9 mouse cellular contexts compared by ENCODE assay signal in the genomic region with DNA sequence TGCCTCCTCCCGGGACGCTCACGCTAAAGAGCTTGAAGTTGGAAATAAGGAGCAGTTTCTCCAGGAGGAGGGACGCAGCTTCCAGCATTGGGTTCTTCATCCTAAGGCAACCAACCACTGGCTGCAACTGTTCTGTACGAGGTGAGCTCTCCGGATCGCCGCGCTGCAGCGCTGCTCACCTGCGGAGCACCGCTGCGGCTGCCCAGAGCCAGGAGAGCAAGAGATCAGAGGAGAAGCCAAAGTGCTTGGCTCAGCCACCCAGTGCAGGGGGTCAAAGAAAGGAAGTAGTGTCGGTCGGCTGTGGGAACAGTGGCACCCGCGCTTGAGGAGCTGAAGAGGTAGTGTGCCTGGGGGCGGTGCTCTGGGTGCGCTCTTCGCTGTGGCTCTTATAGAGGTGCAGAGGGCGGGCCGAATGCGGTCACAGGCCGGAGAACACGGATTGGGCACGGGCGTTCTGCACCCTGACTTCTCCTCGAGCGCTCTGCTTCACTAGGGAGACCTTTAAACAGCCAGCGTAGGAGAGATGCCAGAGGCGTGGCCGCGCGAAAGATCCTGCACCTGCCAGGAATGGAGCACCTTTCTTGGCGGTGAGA. TPM values are rescaled to one million over a fixed set of nuclear protein-coding genes. Genes with fewer than 3 reads are reported as not detected.
DNase-seq lines count a peak whose midpoint lies in the region; ATAC-seq and TF ChIP-seq lines count a peak whose summit lies in the region.
"Had no signal": no experiment of that assay in that cellular context is flagged by ENCODE, and none has a peak within 500 bp of the region (broad histone marks: within the 10 kb centered on the region; RNA-seq: fewer than 3 reads in every experiment).

A gene (minus strand): TSS at position 361 of the 593 bp plus-strand sequence.

- H3K9me3 ChIP-seq in heart, embryonic 10.5 days: 0 out of 2 replicates have a peak, but pooled peaks cover 3% of the 10 kb centered on the region
- no peaks in the 10 kb centered on the region for H3K9me3 ChIP-seq in embryonic facial prominence, embryonic 11.5 days (replicated peaks; ENCODE audit: control insufficient read depth, low read length)
- H3K9me3 ChIP-seq in hindbrain, embryonic 13.5 days: no peaks in the 10 kb centered on the region
- no peaks in the 10 kb centered on the region for H3K9me3 ChIP-seq in limb, embryonic 14.5 days (ENCODE audit: control insufficient read depth, low read length)
- no peaks in the 10 kb centered on the region for H3K9me3 ChIP-seq in midbrain, embryonic 15.5 days

- H3K9ac ChIP-seq in embryonic facial prominence, embryonic 11.5 days (replicated peaks; ENCODE audit: low read length): no peak within 1 kb of the TSS
- H3K9ac ChIP-seq in hindbrain, embryonic 13.5 days: peak within 1 kb of the TSS; percentile 68
- H3K9ac ChIP-seq in limb, embryonic 14.5 days (ENCODE audit: low read depth, low read length, severe bottlenecking): no peak within 1 kb of the TSS
- peak within 1 kb of the TSS; percentile 44 for H3K9ac ChIP-seq in midbrain, embryonic 15.5 days

- DNase-seq in heart, embryonic 10.5 days (ENCODE audit: low spot score): no peak
- DNase-seq in heart, adult 11 months: no peak
- peak; percentile 27 for DNase-seq in embryonic facial prominence, embryonic 11.5 days (ENCODE audit: low spot score)
- DNase-seq in limb, embryonic 14.5 days (ENCODE audit: low spot score): no peak
- DNase-seq in urinary bladder, postnatal 4 days (ENCODE audit: low spot score in 2 of 2): no peak

- 1% methylated on average over 35 of the region's 35 CpGs for WGBS in heart, embryonic 10.5 days
- WGBS in embryonic facial prominence, embryonic 11.5 days: 1% methylated on average over 35 of the region's 35 CpGs
- under 1% methylated on average over 35 of the region's 35 CpGs for WGBS in hindbrain, embryonic 13.5 days
- WGBS in limb, embryonic 14.5 days: under 1% methylated on average over 35 of the region's 35 CpGs
- under 1% methylated on average over 35 of the region's 35 CpGs for WGBS in midbrain, embryonic 15.5 days

- H3K4me3 ChIP-seq in heart, embryonic 10.5 days: peak within 1 kb of the TSS; percentile 63
- H3K4me3 ChIP-seq in embryonic facial prominence, embryonic 11.5 days (ENCODE audit: low read depth, low read length): peak within 1 kb of the TSS; percentile 40
- peak within 1 kb of the TSS; percentile 53 for H3K4me3 ChIP-seq in hindbrain, embryonic 13.5 days
- peak within 1 kb of the TSS; percentile 40 for H3K4me3 ChIP-seq in limb, embryonic 14.5 days (replicated peaks; ENCODE audit: low read length)
- H3K4me3 ChIP-seq in midbrain, embryonic 15.5 days: peak within 1 kb of the TSS; percentile 55

- no peak within 1 kb of the TSS for H3K27ac ChIP-seq in heart, embryonic 10.5 days
- no peak within 1 kb of the TSS for H3K27ac ChIP-seq in embryonic facial prominence, embryonic 11.5 days (replicated peaks; ENCODE audit: low read depth, low read length)
- no peak within 1 kb of the TSS for H3K27ac ChIP-seq in hindbrain, embryonic 13.5 days
- no peak within 1 kb of the TSS for H3K27ac ChIP-seq in limb, embryonic 14.5 days (replicated peaks; ENCODE audit: low read depth, low read length)
- no peak within 1 kb of the TSS for H3K27ac ChIP-seq in midbrain, embryonic 15.5 days

- peaks cover 16% of the 10 kb centered on the region for H3K4me1 ChIP-seq in heart, embryonic 10.5 days
- H3K4me1 ChIP-seq in embryonic facial prominence, embryonic 11.5 days (ENCODE audit: control insufficient read depth, insufficient read depth, low read length): peaks cover 2% of the 10 kb centered on the region; the same call in 1 of the 2 replicates
- peaks cover 17% of the 10 kb centered on the region for H3K4me1 ChIP-seq in hindbrain, embryonic 13.5 days (replicated peaks)
- 0 out of 2 replicates have a peak, but pooled peaks cover 2% of the 10 kb centered on the region for H3K4me1 ChIP-seq in limb, embryonic 14.5 days (ENCODE audit: control insufficient read depth, insufficient read depth, low read length)
- H3K4me1 ChIP-seq in midbrain, embryonic 15.5 days: peaks cover 13% of the 10 kb centered on the region

- no peak for TF ChIP-seq POLR2A in limb, embryonic 14.5 days (IDR thresholded peaks at IDR 0.05; ENCODE audit: borderline replicate concordance, extremely low read depth, insufficient read depth, insufficient read length)

- H3K27me3 ChIP-seq in heart, embryonic 10.5 days (ENCODE audit: insufficient read depth, poor library complexity, severe bottlenecking): peaks cover 44% of the 10 kb centered on the region
- H3K27me3 ChIP-seq in embryonic facial prominence, embryonic 11.5 days (ENCODE audit: control insufficient read depth, insufficient read depth, low read length): peaks cover 18% of the 10 kb centered on the region
- H3K27me3 ChIP-seq in hindbrain, embryonic 13.5 days: peaks cover 40% of the 10 kb centered on the region
- H3K27me3 ChIP-seq in limb, embryonic 14.5 days (ENCODE audit: control insufficient read depth, insufficient read depth, low read length): peaks cover 32% of the 10 kb centered on the region
- H3K27me3 ChIP-seq in midbrain, embryonic 15.5 days (replicated peaks): peaks cover 18% of the 10 kb centered on the region

- peak; percentile 44; the same call in 1 of the 2 replicates for ATAC-seq in embryonic facial prominence, embryonic 11.5 days (replicated peaks; ENCODE audit: insufficient number of reproducible peaks, low FRiP score, low TSS enrichment, low read depth)
- peak; percentile 65; the same call in 1 of the 2 replicates for ATAC-seq in hindbrain, embryonic 13.5 days (ENCODE audit: low FRiP score)
- no peak for ATAC-seq in limb, embryonic 14.5 days (ENCODE audit: low FRiP score, low read depth)
- ATAC-seq in midbrain, embryonic 15.5 days (replicated peaks): peak; percentile 84
- no peak for ATAC-seq in erythroid progenitor cell, adult 5-6 weeks (replicated peaks; ENCODE audit: low FRiP score, poor library complexity, severe bottlenecking)

- H3K4me2 ChIP-seq in embryonic facial prominence, embryonic 11.5 days (ENCODE audit: low read depth, low read length): peak within 1 kb of the TSS; percentile 83
- H3K4me2 ChIP-seq in hindbrain, embryonic 13.5 days: peak within 1 kb of the TSS; percentile 97
- H3K4me2 ChIP-seq in limb, embryonic 14.5 days (replicated peaks; ENCODE audit: low read depth, low read length, severe bottlenecking): peak within 1 kb of the TSS; percentile 68
- peak within 1 kb of the TSS; percentile 97 for H3K4me2 ChIP-seq in midbrain, embryonic 15.5 days

- no peaks in the 10 kb centered on the region for H3K36me3 ChIP-seq in heart, embryonic 10.5 days
- H3K36me3 ChIP-seq in embryonic facial prominence, embryonic 11.5 days (replicated peaks; ENCODE audit: control insufficient read depth, insufficient read depth, low read depth, low read length): no peaks in the 10 kb centered on the region
- H3K36me3 ChIP-seq in hindbrain, embryonic 13.5 days: no peaks in the 10 kb centered on the region
- H3K36me3 ChIP-seq in limb, embryonic 14.5 days (ENCODE audit: control insufficient read depth, insufficient read depth, low read length): no peaks in the 10 kb centered on the region
- no peaks in the 10 kb centered on the region for H3K36me3 ChIP-seq in midbrain, embryonic 15.5 days (replicated peaks)

RNA-seq across cellular contexts. Expression of the gene that starts here (rescaled TPM):
- not detected in 2 replicates for polyA plus RNA-seq in heart, embryonic 10.5 days (2016; fragmentation: Nextera tagmentation; extraction: Ambion mirVana)
- not detected in 2 replicates for polyA plus RNA-seq in embryonic facial prominence, embryonic 11.5 days (2014; fragmentation: Nextera tagmentation; extraction: Ambion mirVana)
- 0.05 and 0.13 TPM in 2 replicates for polyA plus RNA-seq in hindbrain, embryonic 13.5 days (2015; fragmentation: Nextera tagmentation; extraction: Ambion mirVana)
- 0.23 and 0.27 TPM in 2 replicates for polyA plus RNA-seq in limb, embryonic 14.5 days (2012; rRNA removed)
- polyA plus RNA-seq in limb, embryonic 14.5 days (2014; fragmentation: Nextera tagmentation; extraction: Ambion mirVana): 0.25 and 0.52 TPM in 2 replicates
- 0.15 and 0.31 TPM in 2 replicates for polyA plus RNA-seq in midbrain, embryonic 15.5 days (2015; fragmentation: Nextera tagmentation; extraction: Ambion mirVana)
- total RNA-seq in erythroid progenitor cell, adult 5-6 weeks (2015; ENCODE audit: low replicate concordance): not detected in 2 replicates
- total RNA-seq in erythroid progenitor cell, adult 5-6 weeks (2017; ENCODE audit: low replicate concordance): not detected in 2 replicates
- total RNA-seq: neutrophil, adult 5-6 weeks had no signal

Comparison
In these comparisons a context has a peak if more than half of its experiments do, and no peak if none do; other contexts are left out.
1. Peak in DNase-seq, ATAC-seq, H3K4me3 ChIP-seq and H3K4me2 ChIP-seq in embryonic facial prominence, embryonic 11.5 days; RNA of the gene not detected or under 1 TPM.
2. Peak in ATAC-seq, H3K4me3 ChIP-seq, H3K9ac ChIP-seq and H3K4me2 ChIP-seq in hindbrain, embryonic 13.5 days; RNA of the gene not detected or under 1 TPM.
3. Peak in ATAC-seq, H3K4me3 ChIP-seq, H3K9ac ChIP-seq and H3K4me2 ChIP-seq in midbrain, embryonic 15.5 days; RNA of the gene not detected or under 1 TPM.